Mouse (Mus musculus) ES-Bruce4 (cell line): ENCODE results near the gene Acvr1b. TPM values are rescaled to one million over a fixed set of nuclear protein-coding genes. Genes with fewer than 3 reads are reported as not detected.

ENCODE experiments used
- H3K27ac ChIP-seq: 2 replicates; pipeline ENCODE4 v1.5.1; 2012; ENCODE audit warnings: low read length, inconsistent platforms; ENCODE audit not compliant: insufficient read depth
- H3K27me3 ChIP-seq: 2 replicates; pipeline ENCODE4 v1.6.1; 2012; ENCODE audit warnings: mild to moderate bottlenecking, low read length, inconsistent platforms; ENCODE audit not compliant: control insufficient read depth, poor library complexity, insufficient read depth, severe bottlenecking
- H3K36me3 ChIP-seq: 2 replicates; pipeline ENCODE4 v1.6.1; 2012; ENCODE audit warnings: inconsistent platforms, mild to moderate bottlenecking, low read length, moderate library complexity; ENCODE audit not compliant: control insufficient read depth, poor library complexity, insufficient read depth, severe bottlenecking
- H3K4me1 ChIP-seq: one replicate; pipeline ENCODE4 v1.8.1; 2011; ENCODE audit warnings: low read length; ENCODE audit not compliant: control insufficient read depth, insufficient read depth
- H3K4me3 ChIP-seq: 2 replicates; pipeline ENCODE4 v1.5.1; 2011; ENCODE audit warnings: low read depth, mild to moderate bottlenecking, low read length
- H3K9ac ChIP-seq: 2 replicates; pipeline ENCODE4 v1.6.1; 2012; ENCODE audit warnings: low read depth, mild to moderate bottlenecking, inconsistent platforms; ENCODE audit not compliant: poor library complexity, severe bottlenecking
- H3K9me3 ChIP-seq: replicated peaks from 2 replicates; pipeline ENCODE4 v1.6.1; 2012; ENCODE audit warnings: mild to moderate bottlenecking, low read length, inconsistent platforms; ENCODE audit not compliant: control insufficient read depth, poor library complexity, insufficient read depth, severe bottlenecking
- CTCF ChIP-seq: IDR thresholded peaks from one replicate; pipeline ENCODE4 v1.8.1; 2011; ENCODE audit warnings: low read depth, low read length
- EP300 ChIP-seq: IDR thresholded peaks from 2 replicates; pipeline ENCODE4 v1.6.1; 2011; ENCODE audit warnings: low read depth, low read length; ENCODE audit not compliant: insufficient read depth
- POLR2A ChIP-seq: IDR thresholded peaks from one replicate; pipeline ENCODE4 v1.8.1; 2011; ENCODE audit warnings: low read length; ENCODE audit not compliant: insufficient read depth
- polyA plus RNA-seq: library from polyadenylated mRNA; stranded (reverse); fragments of >200 nt; gene quantifications from 2 replicates; pipeline ENCODE4 v1.2.4, GENCODE M21; 2011; ENCODE audit warnings: low read depth; ENCODE audit not compliant: missing spikeins, insufficient read depth, insufficient read length

Gene Acvr1b
- polyA plus RNA-seq, 1 experiment = 27.7 TPM

DNA sequence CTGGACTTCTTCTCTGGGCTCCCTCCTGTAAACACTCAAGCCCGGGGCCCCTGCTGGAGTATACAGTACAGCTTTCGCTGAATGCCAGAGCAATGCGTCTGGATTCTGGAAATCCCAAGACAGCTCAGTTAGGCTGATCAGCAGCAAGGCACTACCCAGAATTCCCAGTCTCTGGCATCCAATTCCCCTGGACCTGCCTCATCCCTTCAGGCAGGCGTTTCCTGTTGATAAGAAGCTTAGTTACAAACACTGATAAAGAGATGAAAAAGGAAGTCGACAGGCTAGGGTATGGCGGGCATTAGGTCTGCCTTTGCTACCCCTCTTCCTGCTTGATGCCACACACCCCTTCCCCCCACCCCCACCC, 26.0 kb upstream of the Acvr1b start:
- H3K4me1 ChIP-seq = peaks cover 13% of the 10 kb centered on the region
- no peaks in the 10 kb centered on the region for H3K27me3 ChIP-seq
- TF ChIP-seq POLR2A (no peak), CTCF (no peak), EP300 (no peak)
- no peak overlapping the region for H3K4me3 ChIP-seq
- no peak overlapping the region for H3K27ac ChIP-seq
- no peaks in the 10 kb centered on the region for H3K9me3 ChIP-seq
- no peaks in the 10 kb centered on the region for H3K36me3 ChIP-seq
- H3K9ac ChIP-seq = no peak overlapping the region

DNA sequence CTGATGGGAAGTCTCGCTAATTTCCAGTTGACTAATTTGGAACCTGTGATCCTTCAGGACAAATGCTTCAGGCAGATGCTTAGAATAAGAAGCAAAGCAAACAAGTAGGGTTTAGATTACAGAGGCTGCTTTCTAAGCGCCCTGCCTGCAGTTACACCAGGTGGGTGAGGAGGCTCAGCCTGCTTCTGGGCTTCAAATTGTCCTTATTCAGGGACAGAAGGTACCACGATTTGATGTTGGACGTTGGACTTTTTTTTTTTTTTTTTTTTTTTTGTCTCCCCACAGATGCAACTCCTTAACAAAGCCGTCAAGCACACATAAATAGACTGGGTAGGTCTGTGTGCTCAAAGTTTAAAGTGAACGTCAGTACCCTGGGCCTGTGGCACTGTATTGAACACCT, 25.3 kb upstream of the Acvr1b start:
- Histone ChIP-seq H3K27ac (no peak overlapping the region), H3K4me1 (peaks cover 6% of the 10 kb centered on the region)
- no peak for TF ChIP-seq EP300

DNA sequence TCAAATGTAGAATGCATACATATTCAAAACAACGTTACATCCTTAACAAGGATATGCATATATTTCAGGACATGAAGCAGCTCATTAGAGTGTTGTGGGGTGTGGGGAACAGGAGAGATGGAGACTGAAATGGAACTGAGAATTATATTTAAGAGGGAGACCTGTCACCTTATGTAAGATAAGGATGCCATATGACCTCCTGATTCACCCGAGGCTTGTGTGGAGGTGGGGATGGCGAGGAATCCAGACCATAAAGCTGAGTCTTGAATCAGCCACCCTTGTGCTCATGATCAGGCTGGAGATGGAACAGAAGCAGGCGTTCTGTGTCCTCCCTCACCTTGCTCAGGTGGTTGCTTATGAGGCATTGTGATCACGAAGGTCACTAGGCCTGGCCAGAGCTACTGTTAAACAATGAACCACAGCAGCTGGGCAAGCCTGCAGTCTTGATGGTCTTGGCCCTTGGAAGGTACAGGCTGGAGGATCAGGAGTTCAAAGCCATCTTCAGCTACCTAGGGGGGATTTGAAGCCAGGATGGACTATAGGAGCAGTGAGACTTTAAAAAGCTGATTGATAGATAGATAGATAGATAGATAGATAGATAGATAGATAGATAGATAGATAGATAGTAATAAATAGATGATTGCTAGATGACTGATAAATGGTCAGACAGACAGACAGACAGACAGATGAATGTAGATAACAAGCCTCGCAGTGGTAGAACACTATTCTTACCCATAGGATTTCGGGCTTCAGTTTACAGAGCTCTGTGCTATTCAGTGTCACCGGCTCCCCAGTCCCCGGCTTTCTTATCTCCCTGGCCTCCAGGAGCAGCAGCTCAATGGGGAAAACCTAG, 22.2 kb upstream of the Acvr1b start:
- no peak overlapping the region for H3K4me3 ChIP-seq
- H3K9me3 ChIP-seq = no peaks in the 10 kb centered on the region
- no peaks in the 10 kb centered on the region for H3K27me3 ChIP-seq
- no peaks in the 10 kb centered on the region for H3K36me3 ChIP-seq
- no peak overlapping the region for H3K27ac ChIP-seq
- H3K4me1 ChIP-seq = peaks cover 6% of the 10 kb centered on the region
- H3K9ac ChIP-seq = no peak overlapping the region
- no peak for TF ChIP-seq POLR2A
- no peak for TF ChIP-seq CTCF
- TF ChIP-seq EP300 = no peak

More for the DNA sequence above, 25.3 kb upstream of the Acvr1b start:
- Histone ChIP-seq H3K36me3 (no peaks in the 10 kb centered on the region), H3K9ac (no peak overlapping the region), H3K4me3 (no peak overlapping the region), H3K9me3 (no peaks in the 10 kb centered on the region), H3K27me3 (no peaks in the 10 kb centered on the region)

DNA sequence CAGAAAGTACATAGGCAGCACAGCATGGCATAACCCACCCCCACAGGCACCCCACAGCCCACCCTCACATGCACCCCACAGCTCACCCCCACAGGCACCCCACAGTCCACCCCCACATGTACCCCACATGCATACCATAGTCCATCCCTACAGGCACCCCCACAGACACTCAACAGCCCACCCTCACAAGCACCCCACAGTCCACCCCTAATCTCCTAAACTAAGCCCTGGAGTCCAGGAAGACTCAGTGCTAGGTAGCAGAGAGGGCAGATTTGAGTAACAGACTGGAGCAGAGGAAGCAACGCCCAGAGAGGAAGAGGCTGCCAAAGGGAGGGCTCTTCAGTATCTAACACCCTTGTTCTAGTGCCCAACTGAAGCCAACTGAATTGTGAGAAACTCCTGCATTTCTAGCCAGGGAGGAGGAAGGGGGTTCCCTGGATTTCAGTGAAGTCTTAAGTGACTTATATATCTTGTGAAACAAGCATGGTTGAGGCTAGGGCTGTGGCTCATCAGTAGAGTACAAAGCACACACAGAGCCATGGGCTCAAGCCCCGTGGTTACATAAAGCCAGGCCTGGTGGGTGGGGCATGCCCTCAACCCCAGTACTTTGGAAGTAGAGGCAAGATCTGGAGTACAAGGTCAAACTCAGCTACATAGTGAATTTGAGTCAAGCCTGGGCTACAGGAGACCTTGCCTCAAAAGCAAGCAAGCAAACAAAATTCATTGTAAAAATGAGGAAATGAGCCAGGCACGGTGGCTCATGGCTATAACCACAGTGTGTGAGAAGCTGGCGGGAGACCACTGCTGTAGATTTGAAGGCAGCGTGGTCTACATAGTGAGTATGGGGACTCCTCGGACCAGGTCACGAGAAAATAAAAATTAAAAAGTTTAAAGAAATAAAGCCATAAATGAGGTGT, 18.9 kb upstream of the Acvr1b start:
- H3K27ac ChIP-seq = no peak overlapping the region
- H3K9ac ChIP-seq = no peak overlapping the region
- H3K4me1 ChIP-seq = peaks cover 3% of the 10 kb centered on the region
- no peaks in the 10 kb centered on the region for H3K9me3 ChIP-seq
- no peak overlapping the region for H3K4me3 ChIP-seq
- H3K27me3 ChIP-seq = no peaks in the 10 kb centered on the region
- no peaks in the 10 kb centered on the region for H3K36me3 ChIP-seq
- TF ChIP-seq CTCF (no peak), POLR2A (no peak), EP300 (no peak)

DNA sequence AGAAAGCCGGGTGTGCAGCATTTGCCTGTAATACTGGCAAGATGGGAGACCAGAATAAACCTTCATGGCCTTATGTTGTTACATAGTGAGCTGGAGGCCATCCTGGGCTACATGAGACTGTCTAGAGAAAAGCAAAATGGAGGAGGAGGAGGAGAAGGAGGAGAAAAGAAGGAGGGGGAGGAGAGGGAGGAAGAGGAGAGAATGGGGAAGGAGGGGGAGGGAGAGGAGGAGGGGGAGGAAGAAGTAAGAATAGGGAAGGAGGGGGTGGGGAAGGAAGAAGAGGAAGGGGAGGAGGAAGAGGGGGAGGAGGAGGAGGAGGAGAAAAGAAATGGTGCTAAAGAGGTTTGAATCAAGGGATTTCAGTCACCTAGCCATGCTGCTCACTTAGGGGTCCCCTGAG, 13.7 kb upstream of the Acvr1b start:
- H3K27me3 ChIP-seq = no peaks in the 10 kb centered on the region
- H3K4me3 ChIP-seq = no peak overlapping the region; the same call in 1 of the 2 replicates
- no peak overlapping the region for H3K27ac ChIP-seq
- peaks cover 8% of the 10 kb centered on the region for H3K4me1 ChIP-seq
- H3K9me3 ChIP-seq = no peaks in the 10 kb centered on the region
- no peak overlapping the region for H3K9ac ChIP-seq
- no peaks in the 10 kb centered on the region for H3K36me3 ChIP-seq
- no peak for TF ChIP-seq POLR2A
- no peak for TF ChIP-seq CTCF
- no peak for TF ChIP-seq EP300

DNA sequence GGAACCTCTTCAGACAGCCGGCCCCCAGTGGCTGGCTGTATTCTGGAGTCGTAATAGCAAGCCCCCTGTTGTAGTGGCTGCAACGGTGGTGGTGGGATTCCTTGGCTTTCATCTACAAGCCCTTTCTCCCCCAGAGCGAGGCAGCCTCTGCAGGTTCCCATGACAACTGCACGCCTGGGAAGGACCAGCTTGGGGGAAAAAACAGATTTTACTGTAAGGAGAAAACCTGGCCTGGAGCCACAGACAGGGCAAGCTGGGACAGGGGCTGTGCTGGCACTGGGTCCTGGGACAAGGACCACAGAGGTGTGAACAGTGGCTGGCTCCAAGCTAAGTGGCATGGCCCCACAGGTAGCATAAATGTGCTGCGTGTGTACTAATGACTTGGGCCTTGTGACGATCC, 13.3 kb upstream of the Acvr1b start:
- Histone ChIP-seq H3K9ac (no peak overlapping the region), H3K4me3 (no peak overlapping the region), H3K36me3 (no peaks in the 10 kb centered on the region), H3K27ac (no peak overlapping the region), H3K27me3 (no peaks in the 10 kb centered on the region), H3K9me3 (no peaks in the 10 kb centered on the region), H3K4me1 (peaks cover 9% of the 10 kb centered on the region)
- TF ChIP-seq POLR2A = no peak
- TF ChIP-seq CTCF = no peak
- TF ChIP-seq EP300 = no peak
